In genomic region chr4:117915489-117916105, GRCm38 (mm10) we compare ENCODE assay signal across 8 mouse cellular contexts. TPM values are rescaled to one million over a fixed set of nuclear protein-coding genes. Genes with fewer than 3 reads are reported as not detected.
DNase-seq lines count a peak whose midpoint lies in the region; ATAC-seq and TF ChIP-seq lines count a peak whose summit lies in the region.

No protein-coding gene starts in this region.

- no peak for DNase-seq in left cerebral cortex, adult 2 months (ENCODE audit: extremely low spot score in 1 of 2, low spot score in 2 of 2)
- DNase-seq in left cerebral cortex, postnatal 14 days (ENCODE audit: low spot score in 2 of 2) = no peak
- peak; percentile 30 for DNase-seq in c-Kit-positive CD71-positive TER-119-negative erythroid progenitor cells, embryonic 14.5 days (ENCODE audit: low read depth)
- DNase-seq in hindbrain, embryonic 14.5 days (ENCODE audit: low spot score) = no peak
- DNase-seq in gastrocnemius, postnatal 36 days = no peak
- DNase-seq in left cerebral cortex, postnatal 4 days = no peak
- no peak for DNase-seq in layer of hippocampus, adult 18-20 months (ENCODE audit: low spot score in 2 of 2)

- H3K9me3 ChIP-seq in hindbrain, embryonic 14.5 days (ENCODE audit: control insufficient read depth, low read length) = no peaks in the 10 kb centered on the region
- no peaks in the 10 kb centered on the region for H3K9me3 ChIP-seq in midbrain, embryonic 12.5 days

- H3K4me2 ChIP-seq in hindbrain, embryonic 14.5 days (replicated peaks) = peak overlapping the region; percentile 98
- peak overlapping the region; percentile 100 for H3K4me2 ChIP-seq in midbrain, embryonic 12.5 days (replicated peaks)

- peak overlapping the region; percentile 100 for H3K27ac ChIP-seq in left cerebral cortex, adult 2 months
- peak overlapping the region; percentile 3; the same call in 1 of the 2 replicates for H3K27ac ChIP-seq in hindbrain, embryonic 14.5 days
- H3K27ac ChIP-seq in midbrain, embryonic 12.5 days (replicated peaks) = no peak overlapping the region

- H3K36me3 ChIP-seq in hindbrain, embryonic 14.5 days (replicated peaks; ENCODE audit: control insufficient read depth, insufficient read depth) = peaks cover 17% of the 10 kb centered on the region
- peaks cover 17% of the 10 kb centered on the region for H3K36me3 ChIP-seq in midbrain, embryonic 12.5 days

- no peak for TF ChIP-seq CTCF in left cerebral cortex, adult 2 months (IDR thresholded peaks at IDR 0.05)

- WGBS in hindbrain, embryonic 14.5 days = 6% methylated on average over 19 of the region's 19 CpGs
- 12% methylated on average over 19 of the region's 19 CpGs for WGBS in midbrain, embryonic 12.5 days

- intact Hi-C loops in left cerebral cortex, adult 2 months (cut with DNase I) = loop anchor here (2.0 kb wide), 1 partner anchor 29 kb away; the partner anchor contains the start of gene Atp6v0b
- intact Hi-C loops in left cerebral cortex, postnatal 14 days (cut with DNase I) = no loop called here
- intact Hi-C loops in gastrocnemius, postnatal 36 days (cut with DNase I) = loop anchor here (5.0 kb wide), 1 partner anchor 78 kb away; no protein-coding TSS in a partner anchor
- intact Hi-C loops in left cerebral cortex, postnatal 4 days (cut with DNase I) = no loop called here

- peak overlapping the region; percentile 95 for H3K4me3 ChIP-seq in left cerebral cortex, adult 2 months
- peak overlapping the region; percentile 83 for H3K4me3 ChIP-seq in hindbrain, embryonic 14.5 days (replicated peaks; ENCODE audit: low read length)
- peak overlapping the region; percentile 59 for H3K4me3 ChIP-seq in midbrain, embryonic 12.5 days

- peaks cover 33% of the 10 kb centered on the region for H3K4me1 ChIP-seq in hindbrain, embryonic 14.5 days (replicated peaks; ENCODE audit: control insufficient read depth, insufficient read depth, low read length)
- peaks cover 29% of the 10 kb centered on the region for H3K4me1 ChIP-seq in midbrain, embryonic 12.5 days

- peak overlapping the region; percentile 75 for H3K9ac ChIP-seq in hindbrain, embryonic 14.5 days
- peak overlapping the region; percentile 2 for H3K9ac ChIP-seq in midbrain, embryonic 12.5 days (replicated peaks)

- no peak for ATAC-seq in hindbrain, embryonic 14.5 days (ENCODE audit: low FRiP score)
- no peak for ATAC-seq in midbrain, embryonic 12.5 days (ENCODE audit: low FRiP score, low read depth)

- no peaks in the 10 kb centered on the region for H3K27me3 ChIP-seq in hindbrain, embryonic 14.5 days (ENCODE audit: control insufficient read depth, insufficient read depth, low read length)
- H3K27me3 ChIP-seq in midbrain, embryonic 12.5 days = no peaks in the 10 kb centered on the region

RNA-seq across cellular contexts. Expression of gene Ipo13, which starts 0.8 kb away (rescaled TPM):
- total RNA-seq in left cerebral cortex, adult 2 months (2021) = 100 to 1,000 TPM; 115 to 123 TPM
- 100 to 1,000 TPM; 124 to 125 TPM for total RNA-seq in left cerebral cortex, postnatal 14 days (2021)
- 55.1 and 56.5 TPM in 2 replicates for polyA plus RNA-seq in hindbrain, embryonic 14.5 days (2014; fragmentation: Nextera tagmentation; extraction: Ambion mirVana)
- 66.2 and 68.9 TPM in 2 replicates for polyA plus RNA-seq in midbrain, embryonic 12.5 days (2016; fragmentation: Nextera tagmentation; extraction: Ambion mirVana)
- total RNA-seq in gastrocnemius, postnatal 36 days (2021) = 100 to 1,000 TPM; 222 to 284 TPM
- total RNA-seq in left cerebral cortex, postnatal 4 days (2021) = 100 to 1,000 TPM; 112 to 114 TPM
- 100 to 1,000 TPM; 135 to 143 TPM for total RNA-seq in layer of hippocampus, adult 18-20 months (2021)

RNA-seq across cellular contexts. Expression of gene Artn, which starts 14.0 kb away (rescaled TPM):
- 1 to 10 TPM; 3.6 to 3.9 TPM for total RNA-seq in left cerebral cortex, adult 2 months (2021)
- total RNA-seq in left cerebral cortex, postnatal 14 days (2021) = 1 to 10 TPM; 1.8 to 2.3 TPM
- polyA plus RNA-seq in hindbrain, embryonic 14.5 days (2014; fragmentation: Nextera tagmentation; extraction: Ambion mirVana) = 0.95 and 0.96 TPM in 2 replicates
- 0.41 and 0.42 TPM in 2 replicates for polyA plus RNA-seq in midbrain, embryonic 12.5 days (2016; fragmentation: Nextera tagmentation; extraction: Ambion mirVana)
- total RNA-seq in gastrocnemius, postnatal 36 days (2021) = under 1 TPM; 0.15 to 0.32 TPM
- total RNA-seq in left cerebral cortex, postnatal 4 days (2021) = 1 to 10 TPM; 2.5 to 3.3 TPM
- 1 to 10 TPM; 1.4 to 1.7 TPM for total RNA-seq in layer of hippocampus, adult 18-20 months (2021)

RNA-seq across cellular contexts. Expression of gene Dph2, which starts 23.8 kb away (rescaled TPM):
- 10 to 100 TPM in 1 of 2 experiments, 1 to 10 TPM in 1; 9.1 to 11.4 TPM for total RNA-seq in left cerebral cortex, adult 2 months (2021)
- 1 to 10 TPM; 9.0 to 9.1 TPM for total RNA-seq in left cerebral cortex, postnatal 14 days (2021)
- 22.9 and 25.1 TPM in 2 replicates for polyA plus RNA-seq in hindbrain, embryonic 14.5 days (2014; fragmentation: Nextera tagmentation; extraction: Ambion mirVana)
- polyA plus RNA-seq in midbrain, embryonic 12.5 days (2016; fragmentation: Nextera tagmentation; extraction: Ambion mirVana) = 23.4 and 27.3 TPM in 2 replicates
- total RNA-seq in gastrocnemius, postnatal 36 days (2021) = 1 to 10 TPM; 1.4 to 2.6 TPM
- total RNA-seq in left cerebral cortex, postnatal 4 days (2021) = 10 to 100 TPM; 12.9 to 15.1 TPM
- total RNA-seq in layer of hippocampus, adult 18-20 months (2021) = 10 to 100 TPM; 11.2 TPM

RNA-seq across cellular contexts. Expression of gene Atp6v0b, which starts 28.5 kb away (rescaled TPM):
- 100 to 1,000 TPM; 430 to 462 TPM for total RNA-seq in left cerebral cortex, adult 2 months (2021)
- 100 to 1,000 TPM; 486 to 488 TPM for total RNA-seq in left cerebral cortex, postnatal 14 days (2021)
- polyA plus RNA-seq in hindbrain, embryonic 14.5 days (2014; fragmentation: Nextera tagmentation; extraction: Ambion mirVana) = 589 and 599 TPM in 2 replicates
- polyA plus RNA-seq in midbrain, embryonic 12.5 days (2016; fragmentation: Nextera tagmentation; extraction: Ambion mirVana) = 256 and 264 TPM in 2 replicates
- 10 to 100 TPM; 65.4 to 74.0 TPM for total RNA-seq in gastrocnemius, postnatal 36 days (2021)
- 100 to 1,000 TPM; 306 to 331 TPM for total RNA-seq in left cerebral cortex, postnatal 4 days (2021)
- 100 to 1,000 TPM; 398 to 399 TPM for total RNA-seq in layer of hippocampus, adult 18-20 months (2021)

RNA-seq across cellular contexts. Expression of gene B4galt2, which starts 32.3 kb away (rescaled TPM):
- 10 to 100 TPM; 86.7 to 90.6 TPM for total RNA-seq in left cerebral cortex, adult 2 months (2021)
- 100 to 1,000 TPM; 136 to 144 TPM for total RNA-seq in left cerebral cortex, postnatal 14 days (2021)
- 78.0 and 81.4 TPM in 2 replicates for polyA plus RNA-seq in hindbrain, embryonic 14.5 days (2014; fragmentation: Nextera tagmentation; extraction: Ambion mirVana)
- polyA plus RNA-seq in midbrain, embryonic 12.5 days (2016; fragmentation: Nextera tagmentation; extraction: Ambion mirVana) = 39.7 and 44.2 TPM in 2 replicates
- 1 to 10 TPM; 2.8 to 3.2 TPM for total RNA-seq in gastrocnemius, postnatal 36 days (2021)
- 100 to 1,000 TPM; 168 to 172 TPM for total RNA-seq in left cerebral cortex, postnatal 4 days (2021)
- 10 to 100 TPM; 60.4 to 65.2 TPM for total RNA-seq in layer of hippocampus, adult 18-20 months (2021)

Comparison
In these comparisons a context has a peak if more than half of its experiments do, and no peak if none do; other contexts are left out.
1. intact Hi-C loops: an anchor here in left cerebral cortex, adult 2 months (2.0 kb wide) and gastrocnemius, postnatal 36 days (5.0 kb wide); none called in left cerebral cortex, postnatal 14 days and left cerebral cortex, postnatal 4 days.